ENCODE assay signal across 27 mouse cellular contexts in genomic region chr6:139986564-139986963, GRCm38 (mm10). TPM values are rescaled to one million over a fixed set of nuclear protein-coding genes. Genes with fewer than 3 reads are reported as not detected.
"Had no signal": no experiment of that assay in that cellular context is flagged by ENCODE, and none has a peak within 500 bp of the region (broad histone marks: within the 10 kb centered on the region; RNA-seq: fewer than 3 reads in every experiment).

No protein-coding gene starts in this region.

- H3K9ac ChIP-seq: forebrain, embryonic 15.5 days; forebrain, postnatal 0 days; heart, embryonic 12.5 days; hindbrain, embryonic 12.5 days; hindbrain, embryonic 14.5 days; intestine, embryonic 15.5 days; kidney, embryonic 15.5 days; limb, embryonic 12.5 days had no signal

- H3K4me2 ChIP-seq: forebrain, embryonic 15.5 days; heart, embryonic 12.5 days; hindbrain, embryonic 12.5 days; hindbrain, embryonic 14.5 days; intestine, embryonic 15.5 days; kidney, embryonic 15.5 days; limb, embryonic 12.5 days had no signal

- DNase-seq: forebrain, postnatal 0 days; gastrocnemius, postnatal 14 days; gastrocnemius, postnatal 36 days; heart, adult 18-20 months; heart, postnatal 10 days; heart, postnatal 4 days; kidney, adult 8-10 months; kidney, postnatal 10 days; kidney, postnatal 25 days; liver had no signal

- H3K4me3 ChIP-seq: forebrain, embryonic 15.5 days; heart, embryonic 10.5 days; heart, embryonic 12.5 days; hindbrain, embryonic 10.5 days; hindbrain, embryonic 12.5 days; intestine, embryonic 15.5 days; kidney, embryonic 15.5 days; layer of hippocampus, adult 2 months; left cerebral cortex, adult 2 months; limb, embryonic 12.5 days had no signal

- H3K36me3 ChIP-seq: forebrain, embryonic 15.5 days; heart, embryonic 10.5 days; heart, embryonic 12.5 days; hindbrain, embryonic 10.5 days; hindbrain, embryonic 12.5 days; intestine, embryonic 15.5 days; kidney, embryonic 15.5 days; limb, embryonic 12.5 days had no signal

- H3K27ac ChIP-seq: forebrain, embryonic 15.5 days; heart, embryonic 10.5 days; hindbrain, embryonic 10.5 days; hindbrain, embryonic 12.5 days; hindbrain, embryonic 14.5 days; intestine, embryonic 15.5 days; kidney, embryonic 15.5 days; layer of hippocampus, adult 2 months; left cerebral cortex, adult 2 months; limb, embryonic 12.5 days had no signal

- H3K9me3 ChIP-seq: forebrain, embryonic 15.5 days; heart, embryonic 10.5 days; heart, embryonic 12.5 days; hindbrain, embryonic 10.5 days; hindbrain, embryonic 12.5 days; intestine, embryonic 15.5 days; kidney, embryonic 15.5 days had no signal

- H3K4me1 ChIP-seq: heart, embryonic 10.5 days; heart, embryonic 12.5 days; hindbrain, embryonic 10.5 days; hindbrain, embryonic 12.5 days; intestine, embryonic 15.5 days; limb, embryonic 12.5 days had no signal

- ATAC-seq: forebrain, embryonic 15.5 days; forebrain, postnatal 0 days; hindbrain, embryonic 16.5 days; inflammation-experienced regulatory T-cells, adult 6 months; intestine, embryonic 15.5 days; intestine, postnatal 0 days had no signal

- H3K27me3 ChIP-seq: forebrain, embryonic 15.5 days; heart, embryonic 12.5 days; hindbrain, embryonic 12.5 days; intestine, embryonic 15.5 days; kidney, embryonic 15.5 days; limb, embryonic 12.5 days had no signal

RNA-seq across cellular contexts. Expression of gene Capza3, which starts 54.5 kb away (rescaled TPM):
- polyA plus RNA-seq: forebrain, embryonic 15.5 days; forebrain, postnatal 0 days; heart, embryonic 10.5 days; heart, embryonic 12.5 days; heart, embryonic 14.5 days; heart, embryonic 16.5 days; hindbrain, embryonic 10.5 days; hindbrain, embryonic 12.5 days; hindbrain, embryonic 14.5 days; hindbrain, embryonic 16.5 days; inflammation-experienced regulatory T-cells, adult 6 months; intestine, embryonic 15.5 days; intestine, postnatal 0 days; kidney, embryonic 15.5 days; limb, embryonic 12.5 days; limb, embryonic 14.5 days had no signal

RNA-seq across cellular contexts. Expression of gene Plcz1, which starts 54.7 kb away (rescaled TPM):
- polyA plus RNA-seq: heart, embryonic 10.5 days; heart, embryonic 12.5 days; heart, embryonic 14.5 days; heart, embryonic 16.5 days; hindbrain, embryonic 10.5 days; hindbrain, embryonic 12.5 days; inflammation-experienced regulatory T-cells, adult 6 months; intestine, embryonic 15.5 days; intestine, postnatal 0 days; kidney, embryonic 15.5 days; limb, embryonic 12.5 days had no signal
